Mouse (Mus musculus) heart, postnatal 10 days (tissue): ENCODE results near the gene 1700018B08Rik. TPM values are rescaled to one million over a fixed set of nuclear protein-coding genes. Genes with fewer than 3 reads are reported as not detected.

ENCODE experiments used
- DNase-seq, 2 experiments: peaks; one replicate each; pipeline ENCODE4 v3.0.0; 2021
- intact Hi-C: fragments of 180-260 bp; cut with DNase I; formaldehyde crosslinking; loops from one replicate; pipeline ENCODE4 v1.15.1; 2025
- total RNA-seq, 2 experiments: library from RNA; stranded (reverse); gene quantifications; 2 replicates each; pipeline ENCODE4 v1.2.3; 2021

The 1700018B08Rik gene
- total RNA-seq: not detected

DNA sequence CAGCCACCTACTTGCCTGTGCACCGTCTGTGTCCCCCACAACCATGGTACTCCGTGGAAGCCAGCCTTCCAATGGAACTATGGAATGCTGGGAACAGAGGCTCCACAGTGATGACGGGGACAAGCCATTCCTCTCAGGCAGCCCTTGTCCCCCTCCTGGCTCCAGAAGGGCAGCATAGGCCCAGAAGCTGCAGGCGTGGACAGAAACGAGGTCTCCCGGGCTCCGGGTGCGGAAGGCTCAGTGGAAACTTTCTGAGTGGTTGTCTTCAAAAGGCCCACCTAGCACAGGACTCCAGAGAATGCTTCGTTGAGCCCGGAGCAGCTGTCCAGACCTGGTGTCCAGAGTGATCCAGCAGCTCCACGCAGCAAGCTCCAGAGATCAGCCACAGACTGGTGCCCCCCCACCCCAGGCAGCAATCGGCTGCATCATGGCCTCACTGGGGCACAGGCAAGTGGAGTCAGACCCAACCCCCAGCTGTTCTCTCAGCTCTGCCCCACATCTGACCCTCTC, at the start of gene 1700018B08Rik:
Gene 1700018B08Rik (minus strand): TSS at position 45 of the 510 bp plus-strand sequence.
- intact Hi-C loops: no loop called here
- DNase-seq: no peak

- no peak for DNase-seq
- intact Hi-C loops: no loop called here
Observed at GRCm38 (mm10) chr8:121593293-121593692, 49.2 kb upstream of the 1700018B08Rik start.

- intact Hi-C loops: no loop called here
Observed at GRCm38 (mm10) chr8:121591178-121592066, 47.3 kb upstream of the 1700018B08Rik start.

GRCm38 (mm10) chr8:121590203-121591177, 46.4 kb upstream of the 1700018B08Rik start, which contains the start of gene Map1lc3b:
TSS of gene Map1lc3b (plus strand) at chr8:121590361.
- intact Hi-C loops: no loop called here
- peak; percentile 97 for DNase-seq

More at GRCm38 (mm10) chr8:121591178-121592066, 47.3 kb upstream of the 1700018B08Rik start:
- DNase-seq: peak; percentile 64 to 67

GRCm38 (mm10) chr8:121589205-121589726, 45.1 kb upstream of the 1700018B08Rik start:
- no peak for DNase-seq
- intact Hi-C loops: no loop called here

DNA sequence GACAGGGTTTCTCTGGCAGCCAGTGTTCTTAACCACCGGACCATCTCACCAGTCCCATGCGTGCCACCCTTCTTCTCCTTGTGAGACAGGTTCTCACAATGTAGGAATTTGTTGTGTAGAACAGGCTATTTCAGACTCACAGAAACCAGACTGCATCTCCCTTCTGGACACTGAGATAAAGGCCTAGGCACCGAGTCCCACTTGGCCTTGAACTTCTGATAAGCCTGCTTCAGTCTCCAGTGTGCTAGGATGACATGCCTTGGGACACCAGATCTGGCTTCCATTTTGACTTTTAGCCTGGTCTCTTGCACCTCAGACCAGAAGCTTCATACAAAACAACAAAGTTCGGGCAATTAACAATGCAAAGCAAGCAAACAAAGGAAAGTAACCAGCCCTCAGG, 44.6 kb upstream of the 1700018B08Rik start:
- intact Hi-C loops: no loop called here

GRCm38 (mm10) chr8:121585159-121585825, 41.2 kb upstream of the 1700018B08Rik start:
- intact Hi-C loops: no loop called here

More for the DNA sequence above, 44.6 kb upstream of the 1700018B08Rik start:
- DNase-seq: no peak

DNA sequence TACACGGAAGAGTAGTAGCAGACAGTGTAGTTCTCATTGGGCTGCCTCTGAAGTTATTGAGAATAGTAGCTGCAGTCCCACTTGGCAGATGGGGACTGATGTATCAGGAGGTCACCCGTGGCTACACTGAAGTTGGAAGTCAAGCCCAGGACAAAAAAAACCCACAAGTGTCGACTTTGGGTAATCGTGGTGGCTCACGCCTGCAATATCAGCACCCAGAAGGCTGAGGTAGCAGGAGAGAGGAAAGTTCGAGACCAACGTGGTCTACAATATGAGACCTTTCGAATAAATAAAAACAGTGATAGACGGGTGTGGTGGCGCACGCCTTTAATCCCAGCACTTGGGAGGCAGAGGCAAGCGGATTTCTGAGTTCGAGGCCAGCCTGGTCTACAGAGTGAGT, 40.6 kb upstream of the 1700018B08Rik start:
- DNase-seq: no peak
- intact Hi-C loops: loop anchor here (5.0 kb wide), 1 partner anchor 37 kb away; no protein-coding TSS in a partner anchor

More at GRCm38 (mm10) chr8:121585159-121585825, 41.2 kb upstream of the 1700018B08Rik start:
- peak; percentile 100 for DNase-seq

GRCm38 (mm10) chr8:121583653-121584052, 39.5 kb upstream of the 1700018B08Rik start:
- DNase-seq: no peak
- intact Hi-C loops: loop anchor here (5.0 kb wide), 1 partner anchor 36 kb away; no protein-coding TSS in a partner anchor

GRCm38 (mm10) chr8:121580465-121580864, 36.3 kb upstream of the 1700018B08Rik start:
- intact Hi-C loops: loop anchor here (5.0 kb wide), 1 partner anchor 33 kb away; no protein-coding TSS in a partner anchor
- DNase-seq: no peak

DNA sequence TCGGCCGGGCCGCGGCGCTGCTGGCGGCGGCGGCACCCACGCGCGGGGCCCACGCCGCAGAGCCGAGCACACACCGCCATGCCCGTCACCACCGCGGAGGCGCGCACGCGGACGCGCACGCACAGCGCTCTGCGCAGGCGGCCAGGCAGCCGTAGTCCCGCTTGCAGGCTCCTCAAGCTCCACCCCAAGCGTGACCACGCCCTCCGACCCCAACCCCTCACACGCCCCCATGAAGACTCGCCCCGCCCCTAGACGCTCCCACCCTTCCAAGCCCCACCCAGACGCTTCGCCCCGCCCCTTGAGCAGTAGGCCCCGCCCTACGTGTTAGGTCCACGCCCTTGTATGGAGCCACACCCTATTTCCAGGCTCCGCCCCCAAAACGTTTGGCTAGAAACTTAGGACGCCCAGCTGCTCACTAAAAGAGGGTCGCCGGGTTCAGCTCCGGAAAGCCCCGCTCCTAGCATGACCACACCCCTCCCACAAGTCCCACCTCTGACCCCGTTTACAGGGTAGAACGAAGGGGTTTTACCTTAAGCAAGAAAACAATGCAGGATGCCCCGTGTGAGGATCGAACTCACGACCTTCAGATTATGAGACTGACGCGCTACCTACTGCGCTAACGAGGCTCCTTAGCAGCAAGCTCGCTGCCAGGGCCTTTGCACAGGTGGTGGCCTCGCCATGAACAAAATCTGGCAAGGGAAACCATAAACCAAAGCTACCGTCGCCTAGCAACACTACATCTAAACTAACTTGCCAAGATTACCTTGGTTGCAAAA, 34.7 kb upstream of the 1700018B08Rik start, which contains the start of gene Fbxo31:
Gene Fbxo31 (minus strand): TSS at position 131 of the 776 bp plus-strand sequence.
- intact Hi-C loops: loop anchor here (2.0 kb wide), 1 partner anchor 16 kb away; no protein-coding TSS in a partner anchor
- peak; percentile 93 to 95 for DNase-seq

DNA sequence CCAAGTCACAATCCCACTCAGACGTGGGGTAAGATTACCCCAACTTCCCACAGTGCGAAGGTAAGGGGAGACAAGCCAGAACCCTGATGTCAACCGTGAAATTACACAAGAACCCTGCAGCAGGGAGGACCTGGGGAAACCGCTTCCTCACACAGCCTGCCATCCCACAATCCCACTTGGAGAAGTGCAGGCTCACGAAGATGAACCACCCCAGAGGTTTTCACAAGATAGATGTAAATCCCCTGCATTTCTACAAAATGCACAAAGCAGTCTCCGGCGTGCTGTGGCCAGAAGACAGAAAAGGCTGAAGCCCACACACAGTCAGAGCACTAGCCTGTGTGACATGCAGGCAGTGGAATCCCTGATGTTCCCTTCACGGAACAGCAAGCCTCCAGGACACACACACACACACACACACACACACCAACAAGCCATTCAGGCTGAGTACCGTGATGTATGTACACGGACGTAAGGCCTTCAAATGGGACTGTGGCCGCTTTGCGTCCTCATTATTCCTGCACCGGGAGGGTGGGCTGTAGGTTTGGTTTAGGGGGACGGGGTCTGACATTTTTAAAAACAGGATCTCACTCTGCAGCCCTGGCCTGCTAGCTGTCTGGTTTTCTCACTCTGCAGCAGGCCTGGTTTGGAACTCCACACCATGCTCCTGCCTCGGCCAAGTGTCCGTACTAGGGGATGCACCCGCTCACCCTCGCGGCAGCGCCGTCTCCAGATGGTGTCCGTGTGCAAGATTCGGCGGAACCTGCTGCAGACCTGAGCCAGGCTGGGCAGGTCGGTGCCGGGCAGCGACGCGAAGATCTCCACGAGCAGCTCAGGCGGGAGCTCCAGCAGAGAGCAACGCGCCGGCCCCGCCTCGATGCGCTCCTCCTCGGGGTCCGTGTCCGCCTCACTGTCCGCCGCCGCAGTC, 33.9 kb upstream of the 1700018B08Rik start:
- intact Hi-C loops: loop anchor here (2.0 kb wide), 1 partner anchor 15 kb away; no protein-coding TSS in a partner anchor
- DNase-seq: peak in 1 of 2 experiments; percentile 46

DNA sequence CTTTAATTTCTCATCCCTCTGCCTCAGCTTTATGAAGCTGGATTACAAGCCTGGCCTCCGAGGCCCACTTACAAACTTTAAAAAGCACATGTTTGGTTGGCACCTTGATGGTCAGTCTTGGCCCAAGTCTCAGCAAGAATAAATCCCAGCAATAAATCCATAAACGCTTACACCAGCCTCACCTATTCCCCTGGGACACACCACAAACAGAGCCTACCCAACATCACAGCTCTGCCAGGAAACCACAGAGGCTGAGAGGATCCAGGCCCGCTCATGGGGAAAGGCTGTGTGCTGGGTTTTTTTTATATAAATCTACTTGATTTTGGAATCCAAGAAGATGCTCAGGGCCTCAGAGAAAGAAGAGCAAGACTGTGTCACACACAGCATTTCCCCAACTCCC, 31.5 kb upstream of the 1700018B08Rik start:
- intact Hi-C loops: no loop called here
- DNase-seq: no peak

DNA sequence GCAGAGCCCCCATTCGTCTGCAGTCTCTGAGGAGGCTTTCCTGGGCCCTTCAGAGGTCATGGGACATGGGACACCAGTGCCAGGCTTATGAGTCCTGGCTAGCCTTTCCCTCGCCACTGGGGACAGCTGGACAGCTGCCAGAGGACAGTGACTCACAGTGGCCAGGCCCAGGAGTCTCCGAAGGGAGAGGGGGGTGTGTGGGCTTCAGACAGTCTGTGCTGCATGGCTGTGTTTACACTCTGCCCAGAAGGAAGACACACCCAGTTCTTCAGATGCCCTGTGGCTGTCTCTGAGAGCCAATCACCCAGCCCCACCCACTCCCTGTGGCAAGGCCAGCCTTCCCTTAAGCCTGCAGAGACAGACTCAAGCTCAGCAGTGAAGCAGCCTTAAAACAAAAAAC, 29.2 kb upstream of the 1700018B08Rik start:
- intact Hi-C loops: loop anchor here (1.0 kb wide), 1 partner anchor 10 kb away; no protein-coding TSS in a partner anchor
- peak; percentile 81 to 83 for DNase-seq

DNA sequence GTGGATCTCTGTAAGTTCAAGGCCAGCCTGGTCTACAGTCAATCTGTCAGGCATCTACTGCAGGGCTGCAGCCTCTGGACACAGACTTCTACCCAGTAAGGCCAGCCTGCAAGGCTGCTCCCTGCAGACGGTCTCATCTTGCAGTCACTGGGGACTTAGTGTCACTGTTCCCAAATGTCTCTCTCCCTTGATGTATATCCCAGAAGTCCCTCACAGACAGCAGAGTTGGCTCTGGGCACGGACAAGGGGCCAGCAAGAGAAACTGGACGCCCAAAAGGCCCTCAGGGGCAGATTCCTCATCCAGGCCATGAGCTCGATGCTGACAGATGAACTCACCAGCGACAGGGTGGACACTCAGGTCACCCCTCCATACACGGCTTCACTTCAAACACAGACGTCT, 28.0 kb upstream of the 1700018B08Rik start:
- no peak for DNase-seq
- intact Hi-C loops: no loop called here

DNA sequence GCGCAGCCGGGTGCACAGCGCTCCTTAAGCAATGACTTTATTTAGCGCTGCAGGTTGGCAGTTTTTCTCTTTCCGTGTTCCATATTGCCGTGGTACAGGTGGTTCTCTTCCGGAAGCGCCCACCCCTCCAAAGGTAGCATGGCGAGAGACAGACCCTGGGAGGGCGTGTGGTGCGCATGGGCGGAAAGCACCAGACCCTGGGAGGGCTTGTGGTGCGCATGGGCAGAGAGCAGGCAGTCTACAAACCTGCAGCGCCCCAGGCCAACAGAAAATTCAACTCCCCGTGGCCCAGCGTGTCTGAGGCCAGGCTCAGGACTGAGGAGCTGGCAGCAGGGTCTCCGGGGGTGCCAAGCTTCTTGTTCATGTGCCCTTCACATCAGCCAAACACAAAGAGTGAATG, 26.7 kb upstream of the 1700018B08Rik start:
- intact Hi-C loops: no loop called here
- no peak for DNase-seq

DNA sequence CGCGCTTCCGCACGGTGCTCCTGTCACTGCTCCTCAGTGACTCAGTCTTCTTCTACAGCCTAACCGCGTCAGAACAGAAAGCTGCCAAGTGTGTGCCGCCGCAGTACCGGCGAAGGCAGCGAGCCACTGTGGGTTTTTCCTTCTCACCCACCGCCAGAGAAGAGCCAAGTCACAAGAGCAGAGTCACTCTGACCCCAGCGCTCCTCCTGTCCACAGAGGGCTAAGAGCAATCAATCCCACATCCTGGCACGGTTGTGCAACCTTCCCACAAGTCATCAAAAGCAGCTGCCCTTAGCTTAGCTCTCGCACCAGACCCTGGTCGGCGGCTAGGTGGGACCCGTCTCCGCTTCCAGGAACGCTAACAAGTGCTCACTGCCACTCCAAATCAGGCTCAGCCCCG, 26.2 kb upstream of the 1700018B08Rik start:
- intact Hi-C loops: no loop called here
- no peak for DNase-seq
